Comparison of ENCODE assay signal across 22 mouse cellular contexts in the genomic region with DNA sequence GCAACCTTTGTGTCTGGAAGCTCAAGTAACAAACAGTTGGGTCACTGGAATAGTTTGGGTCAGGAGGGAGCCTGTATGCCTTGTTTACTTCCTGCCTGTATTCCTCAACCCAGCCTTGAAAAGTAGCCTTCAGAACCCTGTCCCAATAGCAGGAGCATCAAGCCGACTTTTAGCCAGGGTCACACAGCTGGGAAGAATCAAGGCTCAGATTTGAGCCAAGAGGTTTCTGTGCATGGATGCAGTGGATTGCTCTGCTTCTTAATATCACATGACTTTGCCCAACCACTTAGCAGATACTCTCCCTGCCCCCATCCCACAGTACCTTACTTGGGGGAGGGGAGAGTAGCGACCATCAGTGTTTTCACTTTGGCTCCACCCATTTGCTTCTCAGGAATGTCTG.
A peak's percentile ranks its signal among the peaks of the same experiment; 100 is the strongest.
DNase-seq lines count a peak whose midpoint lies in the region; ATAC-seq and TF ChIP-seq lines count a peak whose summit lies in the region.
"Had no signal": no experiment of that assay in that cellular context is flagged by ENCODE, and none has a peak within 500 bp of the region (broad histone marks: within the 10 kb centered on the region; RNA-seq: fewer than 3 reads in every experiment).

No protein-coding gene starts in this region.

- no peaks in the 10 kb centered on the region for H3K4me1 ChIP-seq in lung, adult 2 months (ENCODE audit: control insufficient read depth, insufficient read depth, low read length)
- H3K4me1 ChIP-seq in embryonic facial prominence, embryonic 11.5 days (ENCODE audit: control insufficient read depth, insufficient read depth, low read length) = no peaks in the 10 kb centered on the region
- H3K4me1 ChIP-seq: liver, embryonic 12.5 days; lung, embryonic 15.5 days had no signal

- no peak for TF ChIP-seq POLR2A in lung, adult 2 months (IDR thresholded peaks at IDR 0.05; ENCODE audit: borderline replicate concordance, extremely low read depth, low read depth, low read length)

- H3K27me3 ChIP-seq in embryonic facial prominence, embryonic 11.5 days (ENCODE audit: control insufficient read depth, insufficient read depth, low read length) = no peaks in the 10 kb centered on the region
- H3K27me3 ChIP-seq: embryonic facial prominence, embryonic 13.5 days; limb, embryonic 12.5 days; liver, embryonic 12.5 days; lung, embryonic 15.5 days; midbrain, embryonic 15.5 days; neural tube, embryonic 15.5 days had no signal

- WGBS in lung, adult 2 months = 34% methylated on average over 2 of the region's 2 CpGs
- WGBS in embryonic facial prominence, embryonic 11.5 days = 47% methylated on average over 2 of the region's 2 CpGs

- no peak overlapping the region for H3K9ac ChIP-seq in embryonic facial prominence, embryonic 11.5 days (replicated peaks; ENCODE audit: low read length)
- H3K9ac ChIP-seq: embryonic facial prominence, embryonic 13.5 days; limb, embryonic 12.5 days; liver, embryonic 12.5 days; lung, embryonic 15.5 days; midbrain, embryonic 15.5 days; neural tube, embryonic 15.5 days had no signal

- H3K9me3 ChIP-seq in embryonic facial prominence, embryonic 11.5 days (replicated peaks; ENCODE audit: control insufficient read depth, low read length) = no peaks in the 10 kb centered on the region
- H3K9me3 ChIP-seq: embryonic facial prominence, embryonic 13.5 days; hindbrain, embryonic 10.5 days; limb, embryonic 12.5 days; liver, embryonic 12.5 days; lung, embryonic 15.5 days; midbrain, embryonic 15.5 days; neural tube, embryonic 15.5 days had no signal

- H3K4me2 ChIP-seq in embryonic facial prominence, embryonic 11.5 days (ENCODE audit: low read depth, low read length) = no peak overlapping the region
- H3K4me2 ChIP-seq: embryonic facial prominence, embryonic 13.5 days; limb, embryonic 12.5 days; liver, embryonic 12.5 days; lung, embryonic 15.5 days; midbrain, embryonic 15.5 days; neural tube, embryonic 15.5 days had no signal

- H3K27ac ChIP-seq in embryonic facial prominence, embryonic 11.5 days (replicated peaks; ENCODE audit: low read depth, low read length) = no peak overlapping the region
- H3K27ac ChIP-seq: embryonic facial prominence, embryonic 13.5 days; hindbrain, embryonic 10.5 days; hindbrain, postnatal 0 days; limb, embryonic 12.5 days; liver, embryonic 12.5 days; lung, embryonic 15.5 days; midbrain, embryonic 15.5 days; neural tube, embryonic 15.5 days had no signal

- no peak overlapping the region for H3K4me3 ChIP-seq in lung, adult 2 months (replicated peaks; ENCODE audit: extremely low read depth, low read depth, low read length)
- H3K4me3 ChIP-seq in embryonic facial prominence, embryonic 11.5 days (ENCODE audit: low read depth, low read length) = no peak overlapping the region
- H3K4me3 ChIP-seq: embryonic facial prominence, embryonic 13.5 days; hindbrain, embryonic 10.5 days; limb, embryonic 12.5 days; liver, embryonic 12.5 days; lung, embryonic 15.5 days; midbrain, embryonic 15.5 days; neural tube, embryonic 15.5 days had no signal

- DNase-seq in heart, adult 8-10 months (ENCODE audit: low spot score) = peak; percentile 11
- DNase-seq in heart, postnatal 4 days = no peak
- peak; percentile 21 for DNase-seq in lung, postnatal 10 days
- no peak for DNase-seq in lung, adult 2 months
- peak; percentile 14 for DNase-seq in R1 (ENCODE audit: low read depth, low spot score)
- peak; percentile 9 for DNase-seq in embryonic facial prominence, embryonic 11.5 days (ENCODE audit: low spot score)
- no peak for DNase-seq in thymus, postnatal 36 days
- DNase-seq in layer of hippocampus, adult 8-10 months (ENCODE audit: low spot score in 2 of 2) = no peak
- DNase-seq: cerebellum, adult 18-20 months; cerebellum, postnatal 25 days; right cerebral cortex, postnatal 4 days; thymus, postnatal 4 days had no signal

- ATAC-seq in embryonic facial prominence, embryonic 11.5 days (replicated peaks; ENCODE audit: insufficient number of reproducible peaks, low FRiP score, low TSS enrichment, low read depth) = no peak
- ATAC-seq: forebrain, embryonic 14.5 days; hindbrain, postnatal 0 days; intestine, postnatal 0 days; liver, embryonic 12.5 days; midbrain, embryonic 15.5 days had no signal

- no peaks in the 10 kb centered on the region for H3K36me3 ChIP-seq in embryonic facial prominence, embryonic 11.5 days (replicated peaks; ENCODE audit: control insufficient read depth, insufficient read depth, low read depth, low read length)
- H3K36me3 ChIP-seq: embryonic facial prominence, embryonic 13.5 days; hindbrain, embryonic 10.5 days; limb, embryonic 12.5 days; liver, embryonic 12.5 days; lung, embryonic 15.5 days; midbrain, embryonic 15.5 days; neural tube, embryonic 15.5 days had no signal

- no peak for TF ChIP-seq CTCF in lung, adult 2 months (IDR thresholded peaks at IDR 0.05; ENCODE audit: insufficient read depth, low read length)

Comparison
In these comparisons a context has a peak if more than half of its experiments do, and no peak if none do; other contexts are left out.
1. DNase-seq: peak in heart, adult 8-10 months (single experiment), lung, postnatal 10 days (single experiment), R1 (single experiment) and embryonic facial prominence, embryonic 11.5 days (single experiment); none in heart, postnatal 4 days (single experiment), lung, adult 2 months (single experiment), thymus, postnatal 36 days (0 of 2) and layer of hippocampus, adult 8-10 months (0 of 2).